Mouse (Mus musculus): ENCODE data around the gene Sla2. TPM values are rescaled to one million over a fixed set of nuclear protein-coding genes. Genes with fewer than 3 reads are reported as not detected.
"Not testable (repeated sequence)": the region's sequence is repeated elsewhere in the genome, so short reads cannot be mapped to it uniquely, and the experiment has no call there.

The Sla2 gene
- total RNA-seq, 2 experiments from 2014 or later, result not detected

DNA sequence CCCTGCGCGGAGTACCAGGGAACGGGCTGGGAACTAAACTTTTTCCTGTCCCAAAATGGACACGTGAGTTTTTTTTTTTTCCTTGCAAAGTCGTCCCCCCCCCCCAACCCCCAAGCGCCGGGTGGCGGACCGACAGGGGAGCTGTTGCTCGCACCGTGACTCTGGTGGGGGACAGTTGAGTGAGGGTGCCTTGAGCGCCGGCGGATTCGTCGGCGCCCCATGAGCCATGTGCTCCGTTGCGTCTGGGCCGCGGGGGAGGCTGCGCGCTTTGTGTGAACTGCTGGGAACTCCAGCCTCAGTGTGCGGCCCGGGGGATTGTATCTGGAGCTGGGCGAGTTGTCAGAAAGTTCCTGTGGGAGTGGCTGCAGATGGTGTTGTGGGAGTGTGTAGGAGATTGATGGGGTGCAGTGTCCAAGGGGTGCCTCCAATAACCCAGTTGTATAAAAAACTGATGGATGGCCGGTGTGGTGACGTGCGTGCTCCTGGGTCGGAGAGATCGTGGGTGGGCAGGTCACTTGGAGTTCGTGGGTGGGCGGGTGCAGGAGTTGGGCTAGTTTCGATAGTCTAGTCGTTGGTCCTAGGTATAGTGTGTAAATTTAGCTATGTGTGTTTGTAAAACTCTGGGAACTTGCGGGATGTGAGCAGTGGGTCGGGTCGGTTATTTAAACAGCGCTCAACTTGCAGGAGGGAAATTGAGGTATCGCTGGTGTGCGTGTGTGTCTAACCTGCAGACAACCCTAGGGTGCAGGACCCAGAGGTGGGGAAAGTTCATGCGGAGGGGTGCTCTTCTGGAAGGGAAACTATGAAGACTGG is 45.8 kb downstream of the Sla2 start:
- DNase-seq (ENCODE audit: low spot score), result peak; percentile 11

DNA sequence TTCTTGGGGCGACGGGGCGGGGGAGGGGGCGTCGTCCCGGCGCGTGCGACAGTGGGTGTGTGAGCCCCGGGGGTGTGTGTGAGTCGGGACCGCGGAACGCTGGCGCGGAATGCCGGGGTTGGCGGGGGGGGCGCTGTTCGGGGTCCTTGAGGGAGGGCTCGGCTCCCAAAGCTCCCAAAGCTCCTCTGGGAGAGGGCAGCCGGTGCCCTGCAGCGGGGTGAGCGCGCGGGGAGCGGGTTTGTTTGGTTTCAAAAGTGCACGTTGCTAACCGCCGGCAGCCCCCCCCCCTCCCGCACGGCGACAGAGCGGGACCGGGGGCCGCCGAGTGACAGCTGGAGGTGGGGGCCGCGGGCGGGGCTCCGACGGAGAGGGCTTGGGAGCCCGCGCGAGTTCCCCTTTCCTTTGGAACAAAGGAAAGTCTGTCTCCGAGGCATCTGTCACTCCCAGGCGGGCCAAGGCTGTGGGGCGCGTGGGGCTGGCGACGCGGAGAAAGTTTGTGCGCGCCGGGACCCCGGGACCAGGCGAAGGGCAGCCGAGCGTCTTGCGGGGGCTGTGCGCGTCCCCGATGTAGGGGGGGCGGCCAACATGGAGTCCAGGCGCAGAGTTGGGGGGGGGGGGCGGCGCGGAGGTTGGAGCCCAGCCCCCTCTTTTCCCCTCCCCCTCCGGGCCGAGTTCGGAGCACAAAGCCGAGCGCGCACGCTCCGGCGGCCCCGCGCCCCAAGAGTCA is 46.5 kb downstream of the Sla2 start:
- no peak for DNase-seq (ENCODE audit: low spot score)

DNA sequence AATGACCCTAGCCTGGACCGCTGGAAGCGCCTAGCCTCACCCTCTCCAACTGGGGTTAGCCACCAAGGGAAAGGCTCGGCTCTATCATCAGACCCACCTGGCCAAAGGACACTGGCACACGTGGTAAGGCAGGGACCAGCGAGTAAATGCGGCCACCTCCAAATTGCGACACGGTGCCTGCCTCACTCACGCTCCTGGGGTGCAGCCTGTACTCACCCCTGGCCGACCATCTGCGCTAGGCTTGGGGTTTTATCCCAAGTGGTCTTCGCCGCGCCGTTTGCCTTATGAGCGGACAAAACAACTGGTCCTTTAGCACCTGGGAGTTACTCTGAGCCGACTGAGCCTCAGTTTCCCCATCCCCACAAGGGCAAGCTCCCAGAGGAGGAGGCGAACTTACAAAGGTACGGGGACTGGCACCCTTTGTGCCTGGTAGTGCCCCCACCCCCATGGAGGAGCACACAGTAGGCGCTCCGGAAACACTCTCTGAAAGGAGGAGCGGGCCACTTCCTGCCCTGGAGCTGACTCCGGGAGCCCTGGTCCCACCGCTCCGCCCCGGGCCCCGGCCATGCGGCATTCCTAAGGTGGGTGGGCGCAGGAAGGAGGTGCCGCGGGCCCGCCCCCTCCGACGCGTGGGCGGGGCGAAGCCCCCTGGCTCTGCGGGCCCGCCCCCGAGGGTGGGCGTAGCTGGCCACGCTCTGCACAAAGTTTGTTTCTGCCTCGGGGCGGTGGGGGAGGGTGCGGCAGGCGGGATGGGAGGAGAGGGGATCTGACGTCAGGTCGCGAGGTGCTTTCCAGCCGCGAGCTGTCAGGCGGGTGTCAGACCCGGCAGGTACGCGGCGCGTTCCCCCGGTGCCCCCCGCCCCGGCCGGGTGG is 47.4 kb downstream of the Sla2 start, which contains the start of gene Tgif2:
Tgif2 (plus strand) TSS at position 689 of the 873 bp plus-strand sequence.
- DNase-seq (ENCODE audit: low spot score), result no peak

DNA sequence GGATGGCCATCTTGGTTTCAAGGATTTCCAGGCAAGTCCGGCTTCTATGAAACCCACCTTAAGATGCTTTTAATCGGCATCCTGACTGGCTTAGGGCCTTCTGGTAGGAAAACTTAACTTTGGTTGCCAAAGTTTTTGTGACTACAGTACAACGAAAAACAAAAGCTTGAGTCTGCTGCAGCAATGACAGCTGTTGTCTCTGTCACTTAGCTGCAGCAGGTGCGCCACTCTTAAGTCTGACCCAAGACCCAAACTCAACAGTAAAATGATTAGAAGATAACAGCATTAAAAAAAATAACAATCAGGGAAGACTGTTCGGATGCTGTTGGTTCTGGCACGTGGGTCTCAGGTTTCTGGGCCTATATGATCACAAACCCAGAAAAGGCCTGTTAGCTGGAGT is 48.2 kb downstream of the Sla2 start:
- DNase-seq (ENCODE audit: low spot score), result no peak

DNA sequence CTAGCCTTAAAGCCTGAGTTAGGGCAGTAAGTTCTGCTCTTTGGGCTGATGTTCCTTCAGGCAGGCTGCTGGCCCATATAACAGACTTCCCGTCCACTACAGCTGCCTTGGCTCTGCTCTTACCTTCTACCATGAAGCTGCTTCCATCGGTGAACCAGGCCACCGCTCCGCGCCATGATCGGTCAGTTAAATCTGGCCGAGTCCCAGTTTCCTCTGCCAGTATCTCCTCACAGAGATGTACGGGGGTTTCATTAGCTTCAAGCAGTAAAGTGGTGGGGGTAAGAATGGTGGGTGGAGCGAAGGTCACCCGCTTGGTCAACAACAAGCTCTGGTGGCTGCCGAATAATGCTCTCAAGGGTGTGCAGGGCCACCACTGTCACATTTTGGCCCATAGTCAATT is 52.7 kb downstream of the Sla2 start:
- DNase-seq (ENCODE audit: low spot score), result no peak

DNA sequence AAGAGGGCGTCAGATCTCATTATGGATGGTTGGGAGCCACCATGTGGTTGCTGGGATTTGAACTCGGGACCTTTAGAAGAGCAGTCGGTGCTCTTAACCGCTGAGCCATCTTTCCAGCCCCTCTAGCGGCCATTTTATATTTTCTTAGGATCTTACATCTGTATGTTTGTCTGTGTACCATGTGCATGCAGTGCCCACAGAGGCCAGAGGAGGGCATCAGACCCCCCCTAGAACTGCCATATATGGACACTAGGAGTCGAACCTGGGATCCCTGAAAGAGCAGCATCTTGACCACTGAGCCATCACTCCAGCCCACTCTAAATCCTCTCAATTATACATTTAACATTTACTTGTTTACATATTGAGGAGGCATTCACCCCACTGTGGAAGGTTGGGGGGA is 61.9 kb downstream of the Sla2 start:
- not testable (repeated sequence) for DNase-seq (ENCODE audit: low spot score)

Other genes starting within 250 kb of the Sla2 start
- gene Myl9, start 111.8 kb downstream of the Sla2 start, total RNA-seq (2021), result 10 to 100 TPM; 47.9 to 60.8 TPM
- gene Tgif2, start 47.2 kb downstream of the Sla2 start, total RNA-seq (2021), result under 1 TPM; 0.21 to 0.40 TPM
- under 1 TPM; 0.50 to 0.55 TPM for gene 4930518I15Rik, start 29.2 kb downstream of the Sla2 start, total RNA-seq (2021)
- gene Rab5if, start 24.1 kb downstream of the Sla2 start, total RNA-seq (2021), result 10 to 100 TPM; 79.4 to 87.3 TPM
- 10 to 100 TPM; 34.0 to 34.1 TPM for gene Ndrg3, start 104.9 kb upstream of the Sla2 start, total RNA-seq (2021)
- 1 to 10 TPM; 1.3 to 1.9 TPM for gene Dsn1, start 120.0 kb upstream of the Sla2 start, total RNA-seq (2021)
- gene Soga1, start 192.1 kb upstream of the Sla2 start, total RNA-seq (2021), result 1 to 10 TPM; 2.7 to 3.9 TPM
- gene Tldc2, start 199.9 kb upstream of the Sla2 start, total RNA-seq (2021), result not detected
- 10 to 100 TPM; 15.0 to 18.0 TPM for gene Samhd1, start 248.1 kb upstream of the Sla2 start, total RNA-seq (2021)